Mouse (Mus musculus) ZHBTc4 (cell line): Measurements from ENCODE around the gene Spata1.
"Not testable (repeated sequence)": the region's sequence is repeated elsewhere in the genome, so short reads cannot be mapped to it uniquely, and the experiment has no call there.

ENCODE experiments used
- DNase-seq: peaks from one replicate; pipeline ENCODE4 v3.0.0-alpha.2; 2011; ENCODE audit warnings: low read depth, low spot score

Spata1 gene

GRCm38 (mm10) chr3:146451375-146451774 is 48.2 kb downstream of the Spata1 start:
- peak; percentile 33 for DNase-seq

DNA sequence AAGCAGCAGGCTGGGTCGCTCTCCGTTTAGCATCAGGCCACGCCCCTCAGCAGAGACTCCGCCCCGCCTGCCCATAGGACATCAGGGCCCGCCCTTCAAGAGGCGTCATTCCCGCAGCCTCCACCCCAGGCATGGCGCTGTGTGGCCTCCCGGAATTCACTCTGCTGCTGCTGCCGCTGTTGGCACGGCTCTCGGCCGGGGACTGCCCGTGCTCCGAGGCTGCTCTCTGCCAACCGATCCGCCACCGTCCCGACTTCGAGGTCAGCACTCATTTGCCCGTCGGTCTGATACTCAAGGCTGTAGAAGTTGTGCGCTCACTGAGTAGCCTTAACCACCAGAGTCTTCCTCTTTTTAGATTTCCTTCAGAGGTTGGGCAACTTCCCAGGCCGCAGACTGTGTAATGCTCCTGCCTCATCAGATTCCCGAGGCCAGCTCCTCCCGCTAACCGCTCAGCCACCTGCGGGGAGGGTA is 49.1 kb downstream of the Spata1 start:
- peak; percentile 96 for DNase-seq

DNA sequence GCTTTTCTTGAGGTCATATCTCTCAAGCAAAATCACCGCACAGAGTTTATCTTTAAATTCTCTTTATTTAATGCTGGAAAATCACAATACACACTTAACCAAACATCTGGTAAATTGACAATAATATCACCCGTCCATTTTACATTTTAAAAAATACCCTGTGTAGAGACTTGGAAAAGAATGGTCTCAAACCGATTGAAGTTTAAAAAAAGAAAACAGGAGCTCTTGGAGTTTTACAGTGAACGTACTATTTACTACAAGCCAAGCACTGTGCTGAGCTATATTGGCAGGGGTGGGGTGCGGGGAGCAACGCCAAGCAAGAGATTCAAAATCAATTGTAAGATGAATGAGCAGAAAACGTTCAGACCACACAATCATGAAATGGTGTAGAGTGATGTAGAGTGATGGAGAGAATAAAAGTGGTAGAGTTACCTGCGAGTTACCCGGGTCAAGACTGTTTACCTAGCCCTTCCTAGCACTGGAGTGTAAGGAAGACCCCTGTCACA is 49.8 kb downstream of the Spata1 start, which contains the start of gene Ctbs:
TSS of gene Ctbs (plus strand) at position 51 of the 506 bp plus-strand sequence.
- no peak for DNase-seq

- DNase-seq: no peak
These were observed 50.6 kb downstream of the Spata1 start for GRCm38 (mm10) chr3:146448969-146449368.

DNA sequence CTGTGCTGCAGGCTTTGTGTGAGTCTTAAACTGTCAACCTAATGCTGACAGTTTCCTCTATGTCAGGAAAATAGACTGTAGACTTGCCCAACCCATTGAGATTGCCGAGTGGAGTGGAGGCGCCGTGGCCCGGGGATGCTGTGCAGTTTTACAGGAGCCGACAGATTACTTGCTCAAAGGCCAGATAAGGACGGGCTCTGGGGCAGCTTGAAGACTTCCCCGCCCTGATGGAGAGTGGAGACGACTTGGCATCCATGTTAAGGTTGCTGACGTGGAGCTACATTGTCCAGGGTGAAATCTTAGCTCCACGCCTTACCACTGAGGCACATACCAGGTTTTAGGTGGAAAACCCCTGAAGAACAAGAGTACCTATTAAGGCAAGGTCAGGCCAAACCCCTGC is 51.2 kb downstream of the Spata1 start:
- no peak for DNase-seq

DNA sequence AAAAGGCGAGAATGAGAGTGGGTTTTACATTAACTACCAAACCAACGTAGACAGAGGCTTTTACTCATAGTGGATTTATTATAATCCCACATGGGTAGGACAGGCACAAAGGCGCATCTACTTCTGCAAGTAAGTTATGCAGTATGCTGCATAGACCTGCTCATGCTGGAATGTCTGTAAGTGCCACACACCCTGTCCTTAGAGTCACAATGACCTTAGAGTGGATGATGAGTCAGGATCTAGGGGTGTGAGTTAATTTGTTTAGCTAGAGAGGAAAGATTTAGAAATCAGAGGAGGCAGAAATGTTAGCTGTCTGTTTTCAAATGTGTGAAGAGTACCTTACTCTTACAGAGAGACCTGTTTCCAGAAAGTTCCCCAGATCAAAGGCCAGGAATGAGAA is 52.0 kb downstream of the Spata1 start:
- no peak for DNase-seq

GRCm38 (mm10) chr3:146447156-146447555 is 52.4 kb downstream of the Spata1 start:
- no peak for DNase-seq

DNA sequence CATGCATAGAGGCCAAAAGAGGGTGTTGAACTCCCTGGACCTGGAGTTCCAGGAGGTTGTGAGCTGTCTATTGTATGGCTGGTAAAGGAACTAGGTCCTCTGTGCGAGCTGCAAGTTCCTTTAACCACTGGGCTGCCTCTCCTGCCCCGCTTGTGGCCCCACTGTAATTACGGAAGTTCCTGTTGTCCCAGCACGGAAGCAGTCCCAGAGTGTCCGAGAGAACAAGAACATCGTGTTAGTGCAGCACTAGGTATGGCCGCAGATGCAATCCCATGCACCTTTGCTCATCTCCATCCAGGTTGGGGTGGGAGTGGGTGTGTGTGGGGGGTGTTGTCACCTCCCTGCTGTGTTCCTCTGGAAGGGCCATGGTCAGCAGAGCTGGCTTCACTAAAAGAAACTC is 54.7 kb downstream of the Spata1 start:
- no peak for DNase-seq

DNA sequence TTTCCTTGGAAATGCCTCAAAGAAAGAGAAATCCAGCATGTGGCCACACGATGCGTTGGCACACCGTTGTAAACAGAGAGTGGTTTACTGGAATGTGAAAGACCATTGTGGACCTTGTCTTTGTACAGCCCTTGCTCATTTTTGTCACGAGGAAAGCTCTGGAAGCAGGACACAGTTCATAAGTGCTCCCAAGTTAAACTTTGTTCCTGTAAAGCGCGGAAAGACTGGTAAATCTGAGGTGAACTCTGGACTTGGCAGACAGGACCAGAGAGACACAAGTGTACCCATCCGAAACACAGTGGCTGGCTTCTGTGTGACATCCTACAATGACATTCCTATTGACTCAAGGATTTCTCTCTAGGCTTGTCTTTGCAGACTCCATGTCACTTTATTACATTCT is 56.2 kb downstream of the Spata1 start:
- no peak for DNase-seq

DNA sequence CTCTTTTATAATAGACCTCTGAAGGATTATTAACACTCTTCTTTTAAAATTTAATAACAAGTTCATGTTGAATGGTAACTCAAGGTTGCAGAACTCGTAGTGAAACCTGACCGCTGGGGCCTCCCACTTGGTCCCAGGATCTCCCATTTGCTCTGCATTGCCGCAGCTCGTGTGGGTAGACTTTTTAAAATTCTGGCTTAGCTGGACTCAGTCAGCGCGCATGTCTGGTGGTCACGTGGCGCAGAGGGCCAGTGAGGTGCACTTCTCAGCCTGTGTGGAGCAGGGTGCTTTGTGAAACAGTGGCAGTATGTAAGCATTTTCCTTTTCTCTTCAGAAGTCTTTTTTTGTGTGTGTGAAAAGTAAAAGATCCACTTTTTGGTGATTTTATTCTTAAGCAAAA is 56.6 kb downstream of the Spata1 start:
- DNase-seq: no peak

GRCm38 (mm10) chr3:146442484-146442883 is 57.1 kb downstream of the Spata1 start:
- DNase-seq: no peak

- DNase-seq: no peak
These were observed 59.1 kb downstream of the Spata1 start for GRCm38 (mm10) chr3:146440422-146440821.

DNA sequence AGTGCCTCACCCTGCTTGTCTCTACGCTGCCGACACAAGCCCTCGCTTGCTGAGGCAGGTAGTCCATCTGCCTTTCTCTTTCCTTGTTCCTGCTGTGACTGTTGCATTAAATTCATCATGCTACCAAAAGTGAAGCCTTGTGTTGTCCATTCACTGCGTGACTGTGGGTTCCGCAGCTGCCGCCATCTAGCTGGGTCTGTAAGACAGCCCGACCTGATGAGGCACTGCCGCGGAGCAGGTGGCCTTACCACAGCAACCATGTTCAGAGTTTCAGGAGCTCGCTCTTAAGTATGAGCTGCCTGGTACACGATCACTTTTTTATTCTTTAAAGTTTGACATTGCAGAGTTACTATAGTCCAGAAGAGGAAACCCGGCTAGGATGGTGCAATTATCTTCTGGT is 59.5 kb downstream of the Spata1 start:
- no peak for DNase-seq

- no peak for DNase-seq
These were observed 63.4 kb downstream of the Spata1 start for GRCm38 (mm10) chr3:146436114-146436513.

- no peak for DNase-seq
These were observed 64.0 kb downstream of the Spata1 start for GRCm38 (mm10) chr3:146435533-146435932.

GRCm38 (mm10) chr3:146434686-146435085 is 64.9 kb downstream of the Spata1 start:
- DNase-seq: no peak

GRCm38 (mm10) chr3:146433681-146434350 is 65.7 kb downstream of the Spata1 start:
- DNase-seq: no peak

DNA sequence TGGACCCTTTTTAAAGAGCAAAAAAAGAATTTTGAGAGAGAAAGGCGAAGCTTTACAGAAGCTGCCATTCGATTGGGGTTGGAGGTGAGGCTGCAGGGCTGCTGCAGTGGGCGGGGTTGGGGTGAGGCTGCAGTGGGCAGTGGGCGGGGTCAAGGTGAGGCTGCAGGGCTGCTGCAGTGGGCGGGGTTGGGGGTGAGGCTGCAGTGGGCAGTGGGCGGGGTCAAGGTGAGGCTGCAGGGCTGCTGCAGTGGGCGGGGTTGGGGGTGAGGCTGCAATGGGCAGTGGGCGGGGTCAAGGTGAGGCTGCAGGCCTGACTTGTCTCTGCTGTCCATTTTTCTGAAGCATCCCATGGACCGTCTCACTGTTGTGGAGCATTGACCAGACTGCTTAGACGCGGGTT is 66.5 kb downstream of the Spata1 start:
- not testable (repeated sequence) for DNase-seq

GRCm38 (mm10) chr3:146426489-146426888 is 73.1 kb downstream of the Spata1 start:
- peak; percentile 58 for DNase-seq

DNA sequence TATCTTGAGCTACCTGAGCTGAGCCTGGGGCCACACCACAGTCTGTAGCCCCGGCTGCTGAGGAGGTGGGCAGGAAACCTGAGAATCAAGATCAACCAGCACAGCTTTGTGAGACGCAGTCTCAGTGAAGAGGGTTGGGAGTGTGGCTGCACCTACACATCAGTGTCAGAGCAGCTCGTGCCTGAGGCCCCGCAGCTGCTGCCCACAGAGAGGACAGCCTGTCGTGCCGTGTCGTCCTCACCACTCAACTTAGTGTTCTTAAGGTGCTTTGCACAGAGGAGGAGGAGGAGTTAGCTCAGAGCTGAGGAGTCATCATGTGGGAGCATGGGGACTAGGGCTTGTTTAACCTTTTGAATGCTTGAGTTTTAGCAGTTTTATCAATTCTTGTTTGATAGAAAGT is 73.7 kb downstream of the Spata1 start:
- DNase-seq: no peak

GRCm38 (mm10) chr3:146424306-146424900 is 75.2 kb downstream of the Spata1 start:
- peak; percentile 42 for DNase-seq

DNA sequence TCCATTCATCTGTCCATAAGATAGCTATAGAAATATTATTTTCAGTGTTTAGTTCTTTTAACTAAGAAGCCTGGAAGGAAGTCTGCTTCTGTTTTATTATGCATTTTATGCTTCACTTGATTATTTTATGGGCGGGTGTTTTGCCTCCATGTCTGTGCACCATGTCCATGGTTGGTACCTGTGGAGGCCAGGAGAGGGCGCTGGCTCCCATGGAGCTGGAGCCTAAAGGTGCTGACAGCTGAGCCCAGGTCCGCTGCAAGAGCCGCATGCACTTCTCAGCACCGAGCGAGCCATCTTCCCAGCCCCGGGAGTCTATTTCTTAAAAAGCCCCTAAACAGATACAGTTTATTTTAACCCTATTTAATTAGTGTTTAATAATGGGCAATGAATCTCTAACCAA is 75.8 kb downstream of the Spata1 start:
- DNase-seq: peak; percentile 80

- no peak for DNase-seq
These were observed 77.8 kb downstream of the Spata1 start for GRCm38 (mm10) chr3:146421787-146422186.
